Comparison of ENCODE assay signal across 24 mouse cellular contexts in genomic region chr11:24199560-24199959, GRCm38 (mm10).
DNase-seq lines count a peak whose midpoint lies in the region; ATAC-seq and TF ChIP-seq lines count a peak whose summit lies in the region.
"Had no signal": no experiment of that assay in that cellular context is flagged by ENCODE, and none has a peak within 500 bp of the region (broad histone marks: within the 10 kb centered on the region; RNA-seq: fewer than 3 reads in every experiment).

No protein-coding gene starts in this region.

- peak in 1 of 2 experiments; percentile 28; a peak in 1 of 4 replicates for TF ChIP-seq CTCF in CH12.LX (conservative IDR thresholded peaks at IDR 0.05 in 1 of 2, IDR thresholded peaks at IDR 0.05 in 1 of 2; ENCODE audit: low read depth in 2 of 2, low read length in 2 of 2)
- no peak for TF ChIP-seq CTCF in midbrain, postnatal 0 days (IDR thresholded peaks at IDR 0.05)

- no peaks in the 10 kb centered on the region for H3K36me3 ChIP-seq in CH12.LX (replicated peaks in 1 of 2; ENCODE audit: control insufficient read depth in 1 of 2, insufficient read depth in 1 of 2, low read length in 1 of 2)
- no peaks in the 10 kb centered on the region for H3K36me3 ChIP-seq in splenic B cell, adult 2 months (ENCODE audit: control insufficient read depth, insufficient read depth, low read length, poor library complexity, severe bottlenecking)
- H3K36me3 ChIP-seq in midbrain, postnatal 0 days (ENCODE audit: insufficient read depth, low read length) = no peaks in the 10 kb centered on the region
- H3K36me3 ChIP-seq: embryonic facial prominence, embryonic 13.5 days; embryonic facial prominence, embryonic 15.5 days; forebrain, embryonic 10.5 days; forebrain, embryonic 12.5 days had no signal

- no peak overlapping the region for H3K9ac ChIP-seq in CH12.LX (ENCODE audit: insufficient read depth, low read depth)
- no peak overlapping the region for H3K9ac ChIP-seq in midbrain, postnatal 0 days (replicated peaks; ENCODE audit: low read length, poor library complexity, severe bottlenecking)
- H3K9ac ChIP-seq: embryonic facial prominence, embryonic 13.5 days; embryonic facial prominence, embryonic 15.5 days; forebrain, embryonic 12.5 days had no signal

- in situ Hi-C loops in CH12.LX (cut with MboI; ENCODE audit: low pct_ligation_motif_present, low pct_unique_long_range_greater_than_20kb, low sequenced_read_pairs) = loop anchor here (5.0 kb wide), 2 partner anchors 67 to 117 kb away; no protein-coding TSS in a partner anchor

- no peaks in the 10 kb centered on the region for H3K9me3 ChIP-seq in CH12.LX (replicated peaks; ENCODE audit: low read length)
- H3K9me3 ChIP-seq in midbrain, postnatal 0 days (ENCODE audit: low read length) = no peaks in the 10 kb centered on the region
- H3K9me3 ChIP-seq: embryonic facial prominence, embryonic 13.5 days; embryonic facial prominence, embryonic 15.5 days; forebrain, embryonic 10.5 days; forebrain, embryonic 12.5 days had no signal

- peak; percentile 55 to 71 for DNase-seq in spleen, postnatal 36 days (ENCODE audit: low spot score in 2 of 2)
- no peak for DNase-seq in spleen, adult 18-20 months
- no peak for DNase-seq in CH12.LX (ENCODE audit: extremely low read depth)
- DNase-seq in splenic B cell, adult 2 months (ENCODE audit: low read depth, low spot score) = peak; percentile 72
- DNase-seq in midbrain, postnatal 0 days (ENCODE audit: low spot score) = no peak
- DNase-seq: adrenal gland, adult 2 months; adrenal gland, postnatal 10 days; adrenal gland, postnatal 25 days; cerebellum, adult 11 months; cerebellum, adult 18-20 months; cerebellum, adult 8-10 months; cerebellum, adult 9-11 months; cerebellum, postnatal 14 days; cerebellum, postnatal 36 days; embryo, embryonic 11 days had no signal

- no peak for ATAC-seq in midbrain, postnatal 0 days (ENCODE audit: low FRiP score)
- ATAC-seq in megakaryocyte-erythroid progenitor cell, adult 5-6 weeks (replicated peaks; ENCODE audit: low FRiP score, low TSS enrichment, poor library complexity, severe bottlenecking) = no peak
- ATAC-seq: CD4-positive, CD25-positive, alpha-beta regulatory T cell, adult 4 months; forebrain, embryonic 14.5 days; forebrain, embryonic 16.5 days had no signal

- H3K27ac ChIP-seq in CH12.LX (ENCODE audit: insufficient read depth, low read depth) = no peak overlapping the region
- H3K27ac ChIP-seq in midbrain, postnatal 0 days (ENCODE audit: low read depth, low read length) = no peak overlapping the region
- H3K27ac ChIP-seq: embryonic facial prominence, embryonic 13.5 days; embryonic facial prominence, embryonic 15.5 days; forebrain, embryonic 10.5 days; forebrain, embryonic 12.5 days had no signal

- 96% methylated on average over 3 of the region's 3 CpGs for WGBS in midbrain, postnatal 0 days

- H3K79me2 ChIP-seq in CH12.LX (replicated peaks; ENCODE audit: control insufficient read depth, extremely low read depth, insufficient read depth, poor library complexity, severe bottlenecking) = no peaks in the 10 kb centered on the region

- TF ChIP-seq EP300 in CH12.LX (IDR thresholded peaks at IDR 0.05; ENCODE audit: low read length) = no peak

- no peak overlapping the region for H3K4me3 ChIP-seq in CH12.LX (replicated peaks in 1 of 3; ENCODE audit: low read depth in 2 of 3, low read length in 2 of 3, poor library complexity in 1 of 3)
- H3K4me3 ChIP-seq in midbrain, postnatal 0 days (ENCODE audit: low read depth, low read length) = no peak overlapping the region
- H3K4me3 ChIP-seq: embryonic facial prominence, embryonic 13.5 days; embryonic facial prominence, embryonic 15.5 days; erythroblast, embryonic 14.5 days; forebrain, embryonic 10.5 days; forebrain, embryonic 12.5 days had no signal

- no peak overlapping the region for H3K4me2 ChIP-seq in CH12.LX (ENCODE audit: insufficient read depth, low read depth, poor library complexity, severe bottlenecking)
- H3K4me2 ChIP-seq in midbrain, postnatal 0 days (ENCODE audit: low read depth, low read length, poor library complexity, severe bottlenecking) = no peak overlapping the region
- H3K4me2 ChIP-seq: embryonic facial prominence, embryonic 13.5 days; embryonic facial prominence, embryonic 15.5 days; forebrain, embryonic 12.5 days had no signal

- H3K27me3 ChIP-seq in CH12.LX (replicated peaks) = no peaks in the 10 kb centered on the region
- no peaks in the 10 kb centered on the region for H3K27me3 ChIP-seq in splenic B cell, adult 2 months (ENCODE audit: control insufficient read depth, insufficient read depth, low read length, poor library complexity, severe bottlenecking)
- H3K27me3 ChIP-seq in midbrain, postnatal 0 days (ENCODE audit: insufficient read depth, low read length) = no peaks in the 10 kb centered on the region
- H3K27me3 ChIP-seq: embryonic facial prominence, embryonic 13.5 days; embryonic facial prominence, embryonic 15.5 days; forebrain, embryonic 12.5 days had no signal

- dilution Hi-C loops in CH12.LX (cut with MboI; ENCODE audit: extremely low pct_ligation_motif_present, extremely low pct_unique_long_range_greater_than_20kb, low sequenced_read_pairs) = no loop called here

- TF ChIP-seq POLR2A in CH12.LX (IDR thresholded peaks at IDR 0.05; ENCODE audit: low read depth, low read length) = no peak

- peak; percentile 30 for TF ChIP-seq RAD21 in CH12.LX (IDR thresholded peaks at IDR 0.05; ENCODE audit: low read depth, low read length)

- peaks cover 22 to 86% of the 10 kb centered on the region in 2 experiments for H3K4me1 ChIP-seq in CH12.LX (ENCODE audit: control insufficient read depth in 1 of 2, insufficient read depth in 2 of 2)
- no peaks in the 10 kb centered on the region for H3K4me1 ChIP-seq in midbrain, postnatal 0 days (ENCODE audit: insufficient read depth, low read length)
- H3K4me1 ChIP-seq: embryonic facial prominence, embryonic 15.5 days had no signal

TF ChIP-seq in CH12.LX, 34 proteins besides CTCF, POLR2A, EP300 and RAD21:
- TF ChIP-seq BHLHE40 (IDR thresholded peaks at IDR 0.05; ENCODE audit: low read depth, low read length) (0 out of 2 replicates have a peak, but pooled peaks have one; percentile 16), ZC3H11A (IDR thresholded peaks at IDR 0.05; ENCODE audit: low read depth, low read length) (no peak), CHD1 (IDR thresholded peaks at IDR 0.05; ENCODE audit: low read depth, low read length) (no peak), MAZ (IDR thresholded peaks at IDR 0.05; ENCODE audit: low read depth, low read length) (no peak), ZMIZ1 (IDR thresholded peaks at IDR 0.05; ENCODE audit: low read depth, low read length) (0 out of 2 replicates have a peak, but pooled peaks have one; percentile 3), POLR2AphosphoS2 (IDR thresholded peaks at IDR 0.05; ENCODE audit: low read depth, low read length) (no peak), SMC3 (IDR thresholded peaks at IDR 0.05; ENCODE audit: low read depth, low read length) (peak; percentile 19)
TF ChIP-seq in CH12.LX: peak in this region for 3.

Comparison
In these comparisons a context has a peak if more than half of its experiments do, and no peak if none do; other contexts are left out.
1. DNase-seq: peak in spleen, postnatal 36 days (2 of 2) and splenic B cell, adult 2 months (single experiment); none in spleen, adult 18-20 months (0 of 2), CH12.LX (single experiment) and midbrain, postnatal 0 days (single experiment).